Mouse (Mus musculus): ENCODE measurements at regions not wholly inside any gene's neighbourhood (a gene's known extent, or its start where the extent isn't known, plus 50 kb on each side); places are given as distances from the start of the nearest gene placed in this dataset.

- Histone ChIP-seq H3K27ac (ENCODE audit: low read length) (no peak overlapping the region), H3K27me3 (replicated peaks; ENCODE audit: control insufficient read depth, insufficient read depth, low read length) (no peaks in the 10 kb centered on the region), H3K4me1 (ENCODE audit: control insufficient read depth, insufficient read depth, low read length) (no peaks in the 10 kb centered on the region), H3K36me3 (ENCODE audit: control insufficient read depth, insufficient read depth, low read length) (no peaks in the 10 kb centered on the region), H3K4me3 (ENCODE audit: low read length) (no peak overlapping the region), H3K4me2 (ENCODE audit: low read depth, low read length) (no peak overlapping the region), H3K9me3 (ENCODE audit: control insufficient read depth, low read length) (no peaks in the 10 kb centered on the region), H3K9ac (ENCODE audit: low read depth, low read length) (no peak overlapping the region)
- no peak for ATAC-seq
- 76% methylated on average over 5 of the region's 5 CpGs for WGBS
Measured at GRCm38 (mm10) chr17:4474350-4474749, 519.8 kb upstream of the Arid1b start.

DNA sequence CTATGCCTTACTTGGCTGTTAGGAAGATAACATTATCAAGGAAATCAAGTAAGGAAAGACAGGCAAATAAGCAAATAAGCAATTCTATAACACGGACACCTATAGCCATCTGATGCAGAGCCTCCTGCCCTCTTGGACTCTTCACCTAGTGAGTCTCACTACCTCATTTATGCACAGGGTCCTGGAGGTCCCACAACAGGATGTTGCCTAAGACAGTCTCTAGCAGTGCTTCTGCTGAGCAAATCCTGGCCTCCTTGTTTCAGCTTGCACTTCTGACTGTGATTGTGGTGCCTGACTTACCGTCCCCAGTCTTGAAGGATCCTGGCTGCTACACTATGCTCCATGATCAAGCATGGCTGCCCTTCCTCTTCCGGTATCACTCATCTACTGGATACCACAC, 518.5 kb upstream of the Arid1b start:
- no peaks in the 10 kb centered on the region for H3K9me3 ChIP-seq (ENCODE audit: control insufficient read depth, low read length)
- H3K4me1 ChIP-seq (ENCODE audit: control insufficient read depth, insufficient read depth, low read length) = no peaks in the 10 kb centered on the region
- no peaks in the 10 kb centered on the region for H3K27me3 ChIP-seq (replicated peaks; ENCODE audit: control insufficient read depth, insufficient read depth, low read length)
- H3K27ac ChIP-seq (ENCODE audit: low read length) = no peak overlapping the region
- H3K36me3 ChIP-seq (ENCODE audit: control insufficient read depth, insufficient read depth, low read length) = no peaks in the 10 kb centered on the region
- no peak overlapping the region for H3K4me3 ChIP-seq (ENCODE audit: low read length)
- ATAC-seq = no peak
- no peak overlapping the region for H3K9ac ChIP-seq (ENCODE audit: low read depth, low read length)
- no peak overlapping the region for H3K4me2 ChIP-seq (ENCODE audit: low read depth, low read length)
- 93% methylated on average over 3 of the region's 3 CpGs for WGBS

DNA sequence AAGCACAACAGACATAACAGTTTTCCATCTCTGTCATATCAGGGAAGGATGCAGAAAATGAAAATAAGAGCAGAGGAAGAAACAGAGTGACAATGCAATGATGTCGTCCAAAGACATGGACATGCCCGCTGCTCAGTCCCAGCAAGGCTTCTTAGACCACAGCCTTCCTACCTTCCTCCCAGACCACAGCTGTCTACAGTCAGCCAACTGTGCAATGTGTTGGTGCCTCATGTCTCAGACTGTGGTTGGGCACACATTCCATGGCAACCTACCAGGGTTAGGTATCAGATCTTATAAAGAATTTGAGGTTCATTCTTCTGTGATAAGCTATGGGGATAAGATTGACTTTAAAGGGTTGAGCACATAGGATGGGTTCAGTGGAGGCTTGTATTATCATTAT, 499.7 kb upstream of the Arid1b start:
- Histone ChIP-seq H3K36me3 (ENCODE audit: control insufficient read depth, insufficient read depth, low read length) (no peaks in the 10 kb centered on the region), H3K27me3 (replicated peaks; ENCODE audit: control insufficient read depth, insufficient read depth, low read length) (no peaks in the 10 kb centered on the region), H3K9me3 (ENCODE audit: control insufficient read depth, low read length) (no peaks in the 10 kb centered on the region), H3K4me3 (ENCODE audit: low read length) (no peak overlapping the region), H3K9ac (ENCODE audit: low read depth, low read length) (no peak overlapping the region), H3K27ac (ENCODE audit: low read length) (no peak overlapping the region), H3K4me2 (ENCODE audit: low read depth, low read length) (no peak overlapping the region), H3K4me1 (ENCODE audit: control insufficient read depth, insufficient read depth, low read length) (peaks cover 3% of the 10 kb centered on the region; the same call in 1 of the 2 replicates)
- 94% methylated on average over 2 of the region's 2 CpGs for WGBS
- ATAC-seq = no peak

DNA sequence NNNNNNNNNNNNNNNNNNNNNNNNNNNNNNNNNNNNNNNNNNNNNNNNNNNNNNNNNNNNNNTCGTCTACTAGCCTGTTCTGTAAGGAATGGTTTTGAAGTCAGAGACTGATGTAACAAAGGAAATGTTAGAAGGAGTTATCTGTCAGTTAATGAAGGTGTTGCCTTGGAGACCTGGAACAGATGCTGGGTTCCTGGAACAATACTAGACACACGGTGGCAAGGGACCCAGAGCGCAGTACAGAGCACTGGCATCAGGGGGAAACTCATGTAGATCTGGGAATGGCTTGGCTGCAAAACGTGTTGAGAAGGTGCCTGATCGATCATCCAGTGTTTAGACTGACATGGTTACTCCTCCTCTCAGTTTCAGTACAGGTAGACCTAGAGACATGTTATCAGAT, 493.6 kb upstream of the Arid1b start:
- ATAC-seq = no peak
- Histone ChIP-seq H3K4me3 (ENCODE audit: low read length) (no peak overlapping the region), H3K4me1 (ENCODE audit: control insufficient read depth, insufficient read depth, low read length) (peaks cover 3% of the 10 kb centered on the region; the same call in 1 of the 2 replicates), H3K4me2 (ENCODE audit: low read depth, low read length) (no peak overlapping the region), H3K27me3 (replicated peaks; ENCODE audit: control insufficient read depth, insufficient read depth, low read length) (no peaks in the 10 kb centered on the region), H3K9me3 (ENCODE audit: control insufficient read depth, low read length) (no peaks in the 10 kb centered on the region), H3K9ac (ENCODE audit: low read depth, low read length) (no peak overlapping the region), H3K36me3 (ENCODE audit: control insufficient read depth, insufficient read depth, low read length) (no peaks in the 10 kb centered on the region), H3K27ac (ENCODE audit: low read length) (no peak overlapping the region)
- 72% methylated on average over 5 of the region's 5 CpGs for WGBS

DNA sequence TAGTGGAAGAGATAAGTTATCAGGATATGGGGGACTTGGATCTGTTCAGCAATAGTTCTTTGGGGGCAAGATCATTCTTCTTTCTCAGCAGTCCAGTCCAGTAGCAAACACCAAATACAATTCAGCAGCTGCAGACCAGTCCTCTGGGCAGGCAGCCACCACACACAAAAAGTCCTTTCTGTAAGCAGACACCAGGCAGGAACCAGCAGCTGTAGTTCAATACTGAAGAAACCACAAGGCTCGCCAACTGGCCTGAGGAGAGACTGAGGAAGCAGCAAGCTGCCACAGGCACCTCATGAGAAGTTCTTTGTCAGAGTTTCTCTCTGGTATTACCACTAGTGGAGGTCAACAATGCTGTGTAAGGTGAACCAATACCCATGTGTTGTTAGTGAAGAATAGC, 493.1 kb upstream of the Arid1b start:
- 84% methylated on average over 1 of the region's 1 CpGs for WGBS
- no peaks in the 10 kb centered on the region for H3K36me3 ChIP-seq (ENCODE audit: control insufficient read depth, insufficient read depth, low read length)
- no peaks in the 10 kb centered on the region for H3K27me3 ChIP-seq (replicated peaks; ENCODE audit: control insufficient read depth, insufficient read depth, low read length)
- H3K9ac ChIP-seq (ENCODE audit: low read depth, low read length) = no peak overlapping the region
- no peak overlapping the region for H3K4me3 ChIP-seq (ENCODE audit: low read length)
- H3K9me3 ChIP-seq (ENCODE audit: control insufficient read depth, low read length) = no peaks in the 10 kb centered on the region
- peaks cover 3% of the 10 kb centered on the region; the same call in 1 of the 2 replicates for H3K4me1 ChIP-seq (ENCODE audit: control insufficient read depth, insufficient read depth, low read length)
- no peak overlapping the region for H3K27ac ChIP-seq (ENCODE audit: low read length)
- ATAC-seq = no peak
- H3K4me2 ChIP-seq (ENCODE audit: low read depth, low read length) = no peak overlapping the region

GRCm38 (mm10) chr17:4504951-4505350, 489.2 kb upstream of the Arid1b start:
- no peaks in the 10 kb centered on the region for H3K4me1 ChIP-seq (ENCODE audit: control insufficient read depth, insufficient read depth, low read length)
- WGBS = 69% methylated on average over 6 of the region's 6 CpGs
- no peak for ATAC-seq
- H3K4me3 ChIP-seq (ENCODE audit: low read length) = no peak overlapping the region
- no peaks in the 10 kb centered on the region for H3K9me3 ChIP-seq (ENCODE audit: control insufficient read depth, low read length)
- no peaks in the 10 kb centered on the region for H3K36me3 ChIP-seq (ENCODE audit: control insufficient read depth, insufficient read depth, low read length)
- H3K4me2 ChIP-seq (ENCODE audit: low read depth, low read length) = no peak overlapping the region
- no peak overlapping the region for H3K27ac ChIP-seq (ENCODE audit: low read length)
- no peak overlapping the region for H3K9ac ChIP-seq (ENCODE audit: low read depth, low read length)
- no peaks in the 10 kb centered on the region for H3K27me3 ChIP-seq (replicated peaks; ENCODE audit: control insufficient read depth, insufficient read depth, low read length)

- H3K4me3 ChIP-seq (ENCODE audit: low read length) = no peak overlapping the region
- ATAC-seq = no peak
- H3K27ac ChIP-seq (ENCODE audit: low read length) = no peak overlapping the region
- no peak overlapping the region for H3K9ac ChIP-seq (ENCODE audit: low read depth, low read length)
- 86% methylated on average over 3 of the region's 3 CpGs for WGBS
- H3K27me3 ChIP-seq (replicated peaks; ENCODE audit: control insufficient read depth, insufficient read depth, low read length) = no peaks in the 10 kb centered on the region
- no peaks in the 10 kb centered on the region for H3K9me3 ChIP-seq (ENCODE audit: control insufficient read depth, low read length)
- H3K4me2 ChIP-seq (ENCODE audit: low read depth, low read length) = no peak overlapping the region
- H3K4me1 ChIP-seq (ENCODE audit: control insufficient read depth, insufficient read depth, low read length) = no peaks in the 10 kb centered on the region
- H3K36me3 ChIP-seq (ENCODE audit: control insufficient read depth, insufficient read depth, low read length) = no peaks in the 10 kb centered on the region
Measured at GRCm38 (mm10) chr17:4509506-4509905, 484.6 kb upstream of the Arid1b start.

DNA sequence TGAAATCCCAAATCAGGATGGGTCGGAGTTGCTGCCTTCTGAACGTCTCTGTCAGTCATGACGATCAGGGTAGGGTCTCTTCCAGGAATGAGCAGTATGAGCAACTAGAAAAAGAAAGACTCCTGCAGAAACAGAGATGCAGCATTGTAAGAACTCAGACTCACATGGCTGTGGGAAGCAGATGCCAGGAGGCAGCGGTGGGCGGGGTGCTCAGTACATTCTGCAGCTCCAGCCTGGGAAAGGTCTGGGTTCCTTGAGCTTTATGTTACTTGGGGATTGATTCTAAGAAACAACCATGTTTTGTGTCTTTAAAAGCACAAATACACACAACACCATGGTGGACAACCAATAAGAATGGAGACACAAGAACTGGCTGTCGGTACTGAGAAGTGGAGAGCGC, 478.0 kb upstream of the Arid1b start:
- no peaks in the 10 kb centered on the region for H3K36me3 ChIP-seq (ENCODE audit: control insufficient read depth, insufficient read depth, low read length)
- H3K27me3 ChIP-seq (replicated peaks; ENCODE audit: control insufficient read depth, insufficient read depth, low read length) = no peaks in the 10 kb centered on the region
- H3K27ac ChIP-seq (ENCODE audit: low read length) = no peak overlapping the region
- 86% methylated on average over 7 of the region's 7 CpGs for WGBS
- no peaks in the 10 kb centered on the region for H3K4me1 ChIP-seq (ENCODE audit: control insufficient read depth, insufficient read depth, low read length)
- no peak for ATAC-seq
- no peaks in the 10 kb centered on the region for H3K9me3 ChIP-seq (ENCODE audit: control insufficient read depth, low read length)
- H3K4me2 ChIP-seq (ENCODE audit: low read depth, low read length) = no peak overlapping the region
- H3K9ac ChIP-seq (ENCODE audit: low read depth, low read length) = no peak overlapping the region
- no peak overlapping the region for H3K4me3 ChIP-seq (ENCODE audit: low read length)

GRCm38 (mm10) chr17:4516846-4517245, 477.3 kb upstream of the Arid1b start:
- Histone ChIP-seq H3K9me3 (ENCODE audit: control insufficient read depth, low read length) (no peaks in the 10 kb centered on the region), H3K4me3 (ENCODE audit: low read length) (no peak overlapping the region), H3K27me3 (replicated peaks; ENCODE audit: control insufficient read depth, insufficient read depth, low read length) (no peaks in the 10 kb centered on the region), H3K27ac (ENCODE audit: low read length) (no peak overlapping the region), H3K9ac (ENCODE audit: low read depth, low read length) (no peak overlapping the region), H3K4me2 (ENCODE audit: low read depth, low read length) (no peak overlapping the region), H3K36me3 (ENCODE audit: control insufficient read depth, insufficient read depth, low read length) (no peaks in the 10 kb centered on the region), H3K4me1 (ENCODE audit: control insufficient read depth, insufficient read depth, low read length) (no peaks in the 10 kb centered on the region)
- WGBS = 68% methylated on average over 3 of the region's 3 CpGs
- ATAC-seq = no peak

GRCm38 (mm10) chr17:4521031-4521430, 473.1 kb upstream of the Arid1b start:
- no peaks in the 10 kb centered on the region for H3K4me1 ChIP-seq (ENCODE audit: control insufficient read depth, insufficient read depth, low read length)
- no peak overlapping the region for H3K27ac ChIP-seq (ENCODE audit: low read length)
- H3K27me3 ChIP-seq (replicated peaks; ENCODE audit: control insufficient read depth, insufficient read depth, low read length) = no peaks in the 10 kb centered on the region
- H3K9ac ChIP-seq (ENCODE audit: low read depth, low read length) = no peak overlapping the region
- H3K9me3 ChIP-seq (ENCODE audit: control insufficient read depth, low read length) = no peaks in the 10 kb centered on the region
- 82% methylated on average over 4 of the region's 4 CpGs for WGBS
- no peaks in the 10 kb centered on the region for H3K36me3 ChIP-seq (ENCODE audit: control insufficient read depth, insufficient read depth, low read length)
- H3K4me2 ChIP-seq (ENCODE audit: low read depth, low read length) = no peak overlapping the region
- no peak for ATAC-seq
- no peak overlapping the region for H3K4me3 ChIP-seq (ENCODE audit: low read length)

Measured in intestine, embryonic 16.5 days (tissue).